Mouse (Mus musculus) heart, postnatal 0 days (tissue): ENCODE measurements around the gene Gnao1.

Experiments used
- CTCF ChIP-seq: IDR thresholded peaks from 2 replicates; pipeline ENCODE4 v1.5.1; 2016; ENCODE audit warnings: antibody characterized with exemption, control low read depth, low read depth
- EP300 ChIP-seq: IDR thresholded peaks from 2 replicates; pipeline ENCODE4 v1.6.1; 2016; ENCODE audit warnings: antibody characterized with exemption, low read depth

DNA sequence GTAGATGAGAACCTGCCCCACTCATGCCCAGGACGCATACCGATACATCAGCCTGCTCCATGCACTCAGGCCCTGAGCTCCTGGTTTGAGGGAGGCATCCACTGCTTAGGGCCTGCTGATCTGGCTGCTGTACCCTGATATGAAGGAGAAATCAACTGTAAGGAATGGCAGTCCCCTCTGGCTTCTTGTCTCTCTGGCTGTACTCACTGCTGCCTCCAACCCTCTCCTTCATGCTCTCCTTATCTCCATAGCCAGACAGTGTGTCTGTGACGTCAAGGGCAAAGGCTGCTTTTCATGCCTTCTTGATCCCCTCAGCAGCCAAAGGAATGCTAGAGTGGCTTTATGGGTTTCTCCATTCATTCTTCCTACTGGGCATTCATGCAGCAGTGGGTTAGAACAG, 92.3 kb downstream of the Gnao1 start:
- TF ChIP-seq EP300 (no peak), CTCF (no peak)
